In genomic region chr17:26938731-26939130, GRCm38 (mm10) we compare ENCODE assay signal across 8 mouse cellular contexts. TPM values are rescaled to one million over a fixed set of nuclear protein-coding genes. Genes with fewer than 3 reads are reported as not detected.
DNase-seq lines count a peak whose midpoint lies in the region; ATAC-seq and TF ChIP-seq lines count a peak whose summit lies in the region.

No protein-coding gene starts in this region.

- under 1% methylated on average over 22 of the region's 22 CpGs for WGBS in hindbrain, postnatal 0 days
- WGBS in midbrain, embryonic 13.5 days = under 1% methylated on average over 22 of the region's 22 CpGs

- peak overlapping the region; percentile 65 for H3K4me3 ChIP-seq in hindbrain, postnatal 0 days (ENCODE audit: low read length)
- H3K4me3 ChIP-seq in midbrain, embryonic 13.5 days (replicated peaks) = peak overlapping the region; percentile 56

- no peaks in the 10 kb centered on the region for H3K9me3 ChIP-seq in hindbrain, postnatal 0 days (ENCODE audit: low read length)
- no peaks in the 10 kb centered on the region for H3K9me3 ChIP-seq in midbrain, embryonic 13.5 days

- DNase-seq in adrenal gland, adult (ENCODE audit: inconsistent age in 2 of 2, low spot score in 1 of 2) = peak; percentile 67 to 82
- DNase-seq in adrenal gland, adult 18-20 months (ENCODE audit: low spot score in 2 of 2) = no peak
- DNase-seq in right cerebral cortex, postnatal 10 days (ENCODE audit: low spot score in 2 of 2) = peak; percentile 49 to 69
- no peak for DNase-seq in right cerebral cortex, postnatal 14 days
- DNase-seq in hindbrain, postnatal 0 days (ENCODE audit: low spot score) = no peak
- no peak for DNase-seq in left cerebral cortex, postnatal 25 days (ENCODE audit: low spot score in 2 of 2)
- no peak for DNase-seq in gastrocnemius, adult 18-20 months (ENCODE audit: low spot score)

- peaks cover 21% of the 10 kb centered on the region; the same call in 1 of the 2 replicates for H3K4me1 ChIP-seq in hindbrain, postnatal 0 days (ENCODE audit: insufficient read depth, low read length)
- H3K4me1 ChIP-seq in midbrain, embryonic 13.5 days (replicated peaks) = peaks cover 61% of the 10 kb centered on the region

- peak overlapping the region; percentile 57 for H3K9ac ChIP-seq in hindbrain, postnatal 0 days (replicated peaks; ENCODE audit: low read length)
- peak overlapping the region; percentile 79 for H3K9ac ChIP-seq in midbrain, embryonic 13.5 days (replicated peaks)

- peak overlapping the region; percentile 97 for H3K4me2 ChIP-seq in hindbrain, postnatal 0 days (ENCODE audit: low read depth, low read length)
- H3K4me2 ChIP-seq in midbrain, embryonic 13.5 days (replicated peaks) = peak overlapping the region; percentile 95

- H3K27me3 ChIP-seq in hindbrain, postnatal 0 days (ENCODE audit: insufficient read depth, low read length) = no peaks in the 10 kb centered on the region
- no peaks in the 10 kb centered on the region for H3K27me3 ChIP-seq in midbrain, embryonic 13.5 days

- TF ChIP-seq CTCF in hindbrain, postnatal 0 days (IDR thresholded peaks at IDR 0.05; ENCODE audit: low read depth) = no peak

- H3K36me3 ChIP-seq in hindbrain, postnatal 0 days (ENCODE audit: insufficient read depth, low read length) = peaks cover 4% of the 10 kb centered on the region
- peaks cover 33% of the 10 kb centered on the region for H3K36me3 ChIP-seq in midbrain, embryonic 13.5 days

- ATAC-seq in hindbrain, postnatal 0 days = no peak
- ATAC-seq in midbrain, embryonic 13.5 days = peak; percentile 7

- intact Hi-C loops in left cerebral cortex, postnatal 25 days (cut with DNase I) = loop anchor here (1.0 kb wide), 1 partner anchor 11 kb away; no protein-coding TSS in a partner anchor

- H3K27ac ChIP-seq in hindbrain, postnatal 0 days = peak overlapping the region; percentile 89
- peak overlapping the region; percentile 65 for H3K27ac ChIP-seq in midbrain, embryonic 13.5 days

RNA-seq across cellular contexts. Expression of gene Cuta, which starts 0.6 kb away (rescaled TPM):
- 100 to 1,000 TPM; 129 to 141 TPM for total RNA-seq in adrenal gland, adult 18-20 months (2021)
- total RNA-seq in hindbrain, postnatal 0 days (2014; rRNA removed) = 59.0 and 63.8 TPM in 2 replicates
- polyA plus RNA-seq in hindbrain, postnatal 0 days (2015; fragmentation: Nextera tagmentation; extraction: Ambion mirVana) = 149 and 152 TPM in 2 replicates
- 145 and 148 TPM in 2 replicates for polyA plus RNA-seq in midbrain, embryonic 13.5 days (2015; fragmentation: Nextera tagmentation; extraction: Ambion mirVana)
- 100 to 1,000 TPM; 111 to 123 TPM for total RNA-seq in left cerebral cortex, postnatal 25 days (2021)
- 100 to 1,000 TPM; 103 to 109 TPM for total RNA-seq in gastrocnemius, adult 18-20 months (2021)

RNA-seq across cellular contexts. Expression of gene Syngap1, which starts 2.3 kb away (rescaled TPM):
- 10 to 100 TPM; 16.6 to 19.1 TPM for total RNA-seq in adrenal gland, adult 18-20 months (2021)
- 53.4 and 74.2 TPM in 2 replicates for total RNA-seq in hindbrain, postnatal 0 days (2014; rRNA removed)
- polyA plus RNA-seq in hindbrain, postnatal 0 days (2015; fragmentation: Nextera tagmentation; extraction: Ambion mirVana) = 4.4 and 5.3 TPM in 2 replicates
- 5.0 and 6.2 TPM in 2 replicates for polyA plus RNA-seq in midbrain, embryonic 13.5 days (2015; fragmentation: Nextera tagmentation; extraction: Ambion mirVana)
- total RNA-seq in left cerebral cortex, postnatal 25 days (2021) = 100 to 1,000 TPM; 492 TPM
- 1 to 10 TPM; 2.2 to 2.8 TPM for total RNA-seq in gastrocnemius, adult 18-20 months (2021)

RNA-seq across cellular contexts. Expression of gene Phf1, which starts 5.9 kb away (rescaled TPM):
- 10 to 100 TPM; 45.4 to 46.7 TPM for total RNA-seq in adrenal gland, adult 18-20 months (2021)
- total RNA-seq in hindbrain, postnatal 0 days (2014; rRNA removed) = 45.7 and 49.5 TPM in 2 replicates
- 30.0 and 30.8 TPM in 2 replicates for polyA plus RNA-seq in hindbrain, postnatal 0 days (2015; fragmentation: Nextera tagmentation; extraction: Ambion mirVana)
- polyA plus RNA-seq in midbrain, embryonic 13.5 days (2015; fragmentation: Nextera tagmentation; extraction: Ambion mirVana) = 13.6 and 17.7 TPM in 2 replicates
- 10 to 100 TPM; 24.8 to 25.0 TPM for total RNA-seq in left cerebral cortex, postnatal 25 days (2021)
- total RNA-seq in gastrocnemius, adult 18-20 months (2021) = 10 to 100 TPM in 1 of 2 experiments, 1 to 10 TPM in 1; 8.2 to 11.3 TPM

RNA-seq across cellular contexts. Expression of gene Kifc5b, which starts 21.8 kb away (rescaled TPM):
- 1 to 10 TPM; 1.1 to 1.2 TPM for total RNA-seq in adrenal gland, adult 18-20 months (2021)
- total RNA-seq in hindbrain, postnatal 0 days (2014; rRNA removed) = 1.6 and 4.7 TPM in 2 replicates
- 3.2 TPM in 2 replicates for polyA plus RNA-seq in hindbrain, postnatal 0 days (2015; fragmentation: Nextera tagmentation; extraction: Ambion mirVana)
- 4.2 and 4.4 TPM in 2 replicates for polyA plus RNA-seq in midbrain, embryonic 13.5 days (2015; fragmentation: Nextera tagmentation; extraction: Ambion mirVana)
- total RNA-seq in left cerebral cortex, postnatal 25 days (2021) = 1 to 10 TPM; 3.1 to 3.9 TPM
- total RNA-seq in gastrocnemius, adult 18-20 months (2021) = under 1 TPM; 0.37 to 0.43 TPM

RNA-seq across cellular contexts. Expression of gene Zbtb9, which starts 34.2 kb away (rescaled TPM):
- total RNA-seq in adrenal gland, adult 18-20 months (2021) = 1 to 10 TPM; 6.4 to 8.0 TPM
- 21.4 and 22.7 TPM in 2 replicates for total RNA-seq in hindbrain, postnatal 0 days (2014; rRNA removed)
- polyA plus RNA-seq in hindbrain, postnatal 0 days (2015; fragmentation: Nextera tagmentation; extraction: Ambion mirVana) = 6.6 and 7.8 TPM in 2 replicates
- polyA plus RNA-seq in midbrain, embryonic 13.5 days (2015; fragmentation: Nextera tagmentation; extraction: Ambion mirVana) = 18.9 and 20.8 TPM in 2 replicates
- 10 to 100 TPM; 17.7 to 18.8 TPM for total RNA-seq in left cerebral cortex, postnatal 25 days (2021)
- under 1 TPM; 0.66 TPM for total RNA-seq in gastrocnemius, adult 18-20 months (2021)

Comparison
In these comparisons a context has a peak if more than half of its experiments do, and no peak if none do; other contexts are left out.
1. DNase-seq: peak in adrenal gland, adult (2 of 2) and right cerebral cortex, postnatal 10 days (2 of 2); none in adrenal gland, adult 18-20 months (0 of 2), right cerebral cortex, postnatal 14 days (single experiment), hindbrain, postnatal 0 days (single experiment), left cerebral cortex, postnatal 25 days (0 of 2) and gastrocnemius, adult 18-20 months (single experiment).
2. RNA of gene Syngap1, which starts 2.3 kb away (total RNA-seq): 492 TPM in left cerebral cortex, postnatal 25 days, 53.4 to 74.2 TPM in hindbrain, postnatal 0 days and 16.6 to 19.1 TPM in adrenal gland, adult 18-20 months; 2.2 to 2.8 TPM in gastrocnemius, adult 18-20 months; every median in the first group is over 4 times any median in the second.